In genomic region chr11:52523671-52524070, GRCm38 (mm10) we compare ENCODE assay signal across 25 mouse cellular contexts.
"Had no signal": no experiment of that assay in that cellular context is flagged by ENCODE, and none has a peak within 500 bp of the region (broad histone marks: within the 10 kb centered on the region; RNA-seq: fewer than 3 reads in every experiment).

No protein-coding gene starts in this region.

- H3K27me3 ChIP-seq: heart, embryonic 13.5 days; heart, embryonic 15.5 days; liver, embryonic 12.5 days had no signal

- H3K36me3 ChIP-seq: heart, embryonic 10.5 days; heart, embryonic 13.5 days; heart, embryonic 15.5 days; kidney, embryonic 15.5 days; limb, embryonic 13.5 days; limb, embryonic 15.5 days; liver, embryonic 12.5 days had no signal

- H3K9ac ChIP-seq: heart, embryonic 13.5 days; heart, embryonic 15.5 days; hindbrain, embryonic 14.5 days; kidney, embryonic 15.5 days; limb, embryonic 13.5 days; limb, embryonic 15.5 days; liver, embryonic 12.5 days; liver, embryonic 14.5 days had no signal

- DNase-seq: gastrocnemius, postnatal 14 days; gastrocnemius, postnatal 36 days; heart, adult 11 months; heart, postnatal 14 days; heart, postnatal 36 days; kidney, adult 11 months; kidney, adult 2 months; kidney, adult 9 months; kidney, postnatal 14 days; kidney, postnatal 36 days; layer of hippocampus, adult 9-11 months; layer of hippocampus, postnatal 36 days had no signal

- H3K27ac ChIP-seq: heart, embryonic 13.5 days; heart, embryonic 15.5 days; hindbrain, embryonic 14.5 days; kidney, embryonic 15.5 days; kidney, postnatal 0 days; limb, embryonic 13.5 days; limb, embryonic 15.5 days; liver, embryonic 12.5 days; liver, embryonic 14.5 days had no signal

- H3K4me1 ChIP-seq: heart, embryonic 15.5 days; limb, embryonic 13.5 days; limb, embryonic 15.5 days had no signal

- H3K9me3 ChIP-seq: heart, embryonic 10.5 days; heart, embryonic 13.5 days; heart, embryonic 15.5 days; kidney, embryonic 15.5 days; limb, embryonic 13.5 days; limb, embryonic 15.5 days; liver, embryonic 12.5 days had no signal

- H3K4me3 ChIP-seq: heart, embryonic 10.5 days; heart, embryonic 13.5 days; heart, embryonic 15.5 days; kidney, embryonic 15.5 days; left cerebral cortex, adult 2 months; limb, embryonic 13.5 days; limb, embryonic 15.5 days; liver, embryonic 12.5 days had no signal

- H3K4me2 ChIP-seq: heart, embryonic 13.5 days; heart, embryonic 15.5 days; hindbrain, embryonic 14.5 days; kidney, embryonic 15.5 days; limb, embryonic 13.5 days; limb, embryonic 15.5 days; liver, embryonic 12.5 days had no signal

- ATAC-seq: hindbrain, embryonic 16.5 days; intestine, embryonic 16.5 days; liver, embryonic 12.5 days had no signal
